27 mouse cellular contexts compared by ENCODE assay signal in genomic region chr10:25041221-25041620, GRCm38 (mm10).
DNase-seq lines count a peak whose midpoint lies in the region; ATAC-seq and TF ChIP-seq lines count a peak whose summit lies in the region.
"Had no signal": no experiment of that assay in that cellular context is flagged by ENCODE, and none has a peak within 500 bp of the region (broad histone marks: within the 10 kb centered on the region; RNA-seq: fewer than 3 reads in every experiment).

No protein-coding gene starts in this region.

- intact Hi-C loops in left cerebral cortex, adult 2 months (cut with DNase I): no loop called here

- no peak overlapping the region for H3K27ac ChIP-seq in left cerebral cortex, adult 2 months
- H3K27ac ChIP-seq: forebrain, embryonic 10.5 days; forebrain, embryonic 13.5 days; heart, embryonic 15.5 days; hindbrain, embryonic 10.5 days; hindbrain, embryonic 13.5 days; intestine, embryonic 15.5 days had no signal

- no peak overlapping the region for H3K4me3 ChIP-seq in left cerebral cortex, adult 2 months
- H3K4me3 ChIP-seq: forebrain, embryonic 10.5 days; forebrain, embryonic 13.5 days; heart, embryonic 12.5 days; heart, embryonic 15.5 days; hindbrain, embryonic 10.5 days; hindbrain, embryonic 13.5 days; intestine, embryonic 15.5 days had no signal

- DNase-seq in cerebellum, postnatal 4 days (ENCODE audit: low spot score in 2 of 2): no peak
- peak; percentile 84 for DNase-seq in cerebellum, adult 11-12 months
- peak; percentile 72 for DNase-seq in cerebellum, adult 8-10 months
- DNase-seq in cerebellum, postnatal 25 days: peak; percentile 68
- no peak for DNase-seq in kidney, postnatal 10 days
- no peak for DNase-seq in left cerebral cortex, adult 2 months (ENCODE audit: extremely low spot score in 1 of 2, low spot score in 2 of 2)
- no peak for DNase-seq in heart, adult 9 months (ENCODE audit: low spot score in 2 of 2)
- DNase-seq: adrenal gland, postnatal 10 days; adrenal gland, postnatal 36 days; gastrocnemius, postnatal 10 days; gastrocnemius, postnatal 36 days; heart, adult 11 months; heart, postnatal 10 days; heart, postnatal 36 days; kidney, adult 11 months; kidney, adult 8-10 months had no signal

- TF ChIP-seq CTCF in left cerebral cortex, adult 2 months (IDR thresholded peaks at IDR 0.05): no peak

- peak; percentile 91 for ATAC-seq in cerebellum, adult (ENCODE audit: insufficient number of reproducible peaks, low FRiP score, low TSS enrichment)
- ATAC-seq: activated CD4-positive, CD25-positive, alpha-beta regulatory T cell, adult 4 months; forebrain, embryonic 13.5 days; forebrain, embryonic 16.5 days; hindbrain, embryonic 16.5 days; intestine, embryonic 15.5 days had no signal

Comparison
In these comparisons a context has a peak if more than half of its experiments do, and no peak if none do; other contexts are left out.
1. DNase-seq: peak in cerebellum, adult 11-12 months (single experiment), cerebellum, adult 8-10 months (single experiment) and cerebellum, postnatal 25 days (2 of 2); none in cerebellum, postnatal 4 days (0 of 2), kidney, postnatal 10 days (single experiment), left cerebral cortex, adult 2 months (0 of 2) and heart, adult 9 months (0 of 2).